Mouse (Mus musculus): ENCODE measurements around the gene Zmiz1. TPM values are rescaled to one million over a fixed set of nuclear protein-coding genes. Genes with fewer than 3 reads are reported as not detected.

Gene Zmiz1
- polyA plus RNA-seq, 1 experiment from 2014 or later: 37.4 TPM

GRCm38 (mm10) chr14:25514943-25515512 lies 56.0 kb downstream of the Zmiz1 start:
- no peak overlapping the region for H3K4me2 ChIP-seq (ENCODE audit: low read length)
- H3K4me3 ChIP-seq (ENCODE audit: low read depth, low read length): no peak overlapping the region
- ATAC-seq (replicated peaks; ENCODE audit: low FRiP score, low TSS enrichment, low read depth) (no peak), DNase-seq (ENCODE audit: low spot score) (no peak)
- peaks cover 7% of the 10 kb centered on the region; the same call in 1 of the 2 replicates for H3K36me3 ChIP-seq (ENCODE audit: control insufficient read depth, insufficient read depth, low read length)
- H3K9me3 ChIP-seq (ENCODE audit: control insufficient read depth, low read length): no peaks in the 10 kb centered on the region
- no peak overlapping the region for H3K9ac ChIP-seq (ENCODE audit: low read length)
- no peaks in the 10 kb centered on the region for H3K27me3 ChIP-seq (replicated peaks; ENCODE audit: control insufficient read depth, insufficient read depth, low read length)
- 72% methylated on average over 2 of the region's 2 CpGs for WGBS
- H3K27ac ChIP-seq (ENCODE audit: low read depth): no peak overlapping the region
- peaks cover 67% of the 10 kb centered on the region for H3K4me1 ChIP-seq (replicated peaks; ENCODE audit: control insufficient read depth, insufficient read depth, low read length)

GRCm38 (mm10) chr14:25515924-25516323 lies 56.9 kb downstream of the Zmiz1 start:
- H3K4me2 ChIP-seq (ENCODE audit: low read length): no peak overlapping the region
- no peak for ATAC-seq (replicated peaks; ENCODE audit: low FRiP score, low TSS enrichment, low read depth)
- H3K27ac ChIP-seq (ENCODE audit: low read depth): no peak overlapping the region
- peaks cover 7% of the 10 kb centered on the region; the same call in 1 of the 2 replicates for H3K36me3 ChIP-seq (ENCODE audit: control insufficient read depth, insufficient read depth, low read length)
- DNase-seq (ENCODE audit: low spot score): no peak
- no peak overlapping the region for H3K4me3 ChIP-seq (ENCODE audit: low read depth, low read length)
- H3K27me3 ChIP-seq (replicated peaks; ENCODE audit: control insufficient read depth, insufficient read depth, low read length): no peaks in the 10 kb centered on the region
- WGBS: 62% methylated on average over 9 of the region's 9 CpGs
- H3K9ac ChIP-seq (ENCODE audit: low read length): no peak overlapping the region
- H3K9me3 ChIP-seq (ENCODE audit: control insufficient read depth, low read length): no peaks in the 10 kb centered on the region
- peaks cover 65% of the 10 kb centered on the region for H3K4me1 ChIP-seq (replicated peaks; ENCODE audit: control insufficient read depth, insufficient read depth, low read length)

- Histone ChIP-seq H3K36me3 (ENCODE audit: control insufficient read depth, insufficient read depth, low read length) (peaks cover 7% of the 10 kb centered on the region; the same call in 1 of the 2 replicates), H3K9me3 (ENCODE audit: control insufficient read depth, low read length) (no peaks in the 10 kb centered on the region), H3K27me3 (replicated peaks; ENCODE audit: control insufficient read depth, insufficient read depth, low read length) (no peaks in the 10 kb centered on the region), H3K4me3 (ENCODE audit: low read depth, low read length) (no peak overlapping the region), H3K9ac (ENCODE audit: low read length) (no peak overlapping the region), H3K27ac (ENCODE audit: low read depth) (peak overlapping the region; percentile 24), H3K4me1 (replicated peaks; ENCODE audit: control insufficient read depth, insufficient read depth, low read length) (peaks cover 60% of the 10 kb centered on the region), H3K4me2 (ENCODE audit: low read length) (no peak overlapping the region)
- DNase-seq (ENCODE audit: low spot score) (no peak), ATAC-seq (replicated peaks; ENCODE audit: low FRiP score, low TSS enrichment, low read depth) (0 out of 2 replicates have a peak, but pooled peaks have one; percentile 8)
- 36% methylated on average over 13 of the region's 13 CpGs for WGBS
Observed at GRCm38 (mm10) chr14:25516640-25517591, 57.9 kb downstream of the Zmiz1 start.

- peaks cover 54% of the 10 kb centered on the region for H3K4me1 ChIP-seq (replicated peaks; ENCODE audit: control insufficient read depth, insufficient read depth, low read length)
- no peak overlapping the region for H3K27ac ChIP-seq (ENCODE audit: low read depth)
- no peak overlapping the region for H3K4me3 ChIP-seq (ENCODE audit: low read depth, low read length)
- ATAC-seq (replicated peaks; ENCODE audit: low FRiP score, low TSS enrichment, low read depth) (no peak), DNase-seq (ENCODE audit: low spot score) (no peak)
- WGBS: 86% methylated on average over 5 of the region's 5 CpGs
- H3K36me3 ChIP-seq (ENCODE audit: control insufficient read depth, insufficient read depth, low read length): peaks cover 7% of the 10 kb centered on the region; the same call in 1 of the 2 replicates
- H3K27me3 ChIP-seq (replicated peaks; ENCODE audit: control insufficient read depth, insufficient read depth, low read length): no peaks in the 10 kb centered on the region
- H3K9ac ChIP-seq (ENCODE audit: low read length): no peak overlapping the region
- no peak overlapping the region for H3K4me2 ChIP-seq (ENCODE audit: low read length)
- H3K9me3 ChIP-seq (ENCODE audit: control insufficient read depth, low read length): no peaks in the 10 kb centered on the region
Observed at GRCm38 (mm10) chr14:25518645-25519044, 59.7 kb downstream of the Zmiz1 start.

- WGBS: 45% methylated on average over 4 of the region's 4 CpGs
- Histone ChIP-seq H3K27me3 (replicated peaks; ENCODE audit: control insufficient read depth, insufficient read depth, low read length) (no peaks in the 10 kb centered on the region), H3K27ac (ENCODE audit: low read depth) (no peak overlapping the region), H3K4me3 (ENCODE audit: low read depth, low read length) (no peak overlapping the region), H3K4me2 (ENCODE audit: low read length) (no peak overlapping the region), H3K9ac (ENCODE audit: low read length) (no peak overlapping the region), H3K4me1 (replicated peaks; ENCODE audit: control insufficient read depth, insufficient read depth, low read length) (peaks cover 59% of the 10 kb centered on the region), H3K9me3 (ENCODE audit: control insufficient read depth, low read length) (no peaks in the 10 kb centered on the region), H3K36me3 (ENCODE audit: control insufficient read depth, insufficient read depth, low read length) (peaks cover 10% of the 10 kb centered on the region; the same call in 1 of the 2 replicates)
- no peak for DNase-seq (ENCODE audit: low spot score)
- no peak for ATAC-seq (replicated peaks; ENCODE audit: low FRiP score, low TSS enrichment, low read depth)
Observed at GRCm38 (mm10) chr14:25519656-25520055, 60.7 kb downstream of the Zmiz1 start.

GRCm38 (mm10) chr14:25520589-25520988 lies 61.6 kb downstream of the Zmiz1 start:
- H3K4me2 ChIP-seq (ENCODE audit: low read length): no peak overlapping the region
- no peak overlapping the region for H3K9ac ChIP-seq (ENCODE audit: low read length)
- peaks cover 10% of the 10 kb centered on the region; the same call in 1 of the 2 replicates for H3K36me3 ChIP-seq (ENCODE audit: control insufficient read depth, insufficient read depth, low read length)
- no peaks in the 10 kb centered on the region for H3K9me3 ChIP-seq (ENCODE audit: control insufficient read depth, low read length)
- no peak overlapping the region for H3K27ac ChIP-seq (ENCODE audit: low read depth)
- no peaks in the 10 kb centered on the region for H3K27me3 ChIP-seq (replicated peaks; ENCODE audit: control insufficient read depth, insufficient read depth, low read length)
- no peak for DNase-seq (ENCODE audit: low spot score)
- peaks cover 65% of the 10 kb centered on the region for H3K4me1 ChIP-seq (replicated peaks; ENCODE audit: control insufficient read depth, insufficient read depth, low read length)
- no peak for ATAC-seq (replicated peaks; ENCODE audit: low FRiP score, low TSS enrichment, low read depth)
- H3K4me3 ChIP-seq (ENCODE audit: low read depth, low read length): no peak overlapping the region
- 89% methylated on average over 4 of the region's 4 CpGs for WGBS

GRCm38 (mm10) chr14:25520991-25521390 lies 62.0 kb downstream of the Zmiz1 start:
- peaks cover 65% of the 10 kb centered on the region for H3K4me1 ChIP-seq (replicated peaks; ENCODE audit: control insufficient read depth, insufficient read depth, low read length)
- DNase-seq (ENCODE audit: low spot score): no peak
- 71% methylated on average over 9 of the region's 9 CpGs for WGBS

GRCm38 (mm10) chr14:25521500-25521899 lies 62.5 kb downstream of the Zmiz1 start:
- no peak for DNase-seq (ENCODE audit: low spot score)
- H3K4me2 ChIP-seq (ENCODE audit: low read length): no peak overlapping the region
- no peak overlapping the region for H3K27ac ChIP-seq (ENCODE audit: low read depth)
- peaks cover 67% of the 10 kb centered on the region for H3K4me1 ChIP-seq (replicated peaks; ENCODE audit: control insufficient read depth, insufficient read depth, low read length)
- peaks cover 10% of the 10 kb centered on the region; the same call in 1 of the 2 replicates for H3K36me3 ChIP-seq (ENCODE audit: control insufficient read depth, insufficient read depth, low read length)
- H3K9me3 ChIP-seq (ENCODE audit: control insufficient read depth, low read length): no peaks in the 10 kb centered on the region
- H3K27me3 ChIP-seq (replicated peaks; ENCODE audit: control insufficient read depth, insufficient read depth, low read length): no peaks in the 10 kb centered on the region
- ATAC-seq (replicated peaks; ENCODE audit: low FRiP score, low TSS enrichment, low read depth): no peak
- 60% methylated on average over 4 of the region's 4 CpGs for WGBS
- no peak overlapping the region for H3K4me3 ChIP-seq (ENCODE audit: low read depth, low read length)
- H3K9ac ChIP-seq (ENCODE audit: low read length): no peak overlapping the region

More at GRCm38 (mm10) chr14:25520991-25521390, 62.0 kb downstream of the Zmiz1 start:
- Histone ChIP-seq H3K4me3 (ENCODE audit: low read depth, low read length) (no peak overlapping the region), H3K36me3 (ENCODE audit: control insufficient read depth, insufficient read depth, low read length) (peaks cover 10% of the 10 kb centered on the region; the same call in 1 of the 2 replicates), H3K9me3 (ENCODE audit: control insufficient read depth, low read length) (no peaks in the 10 kb centered on the region), H3K9ac (ENCODE audit: low read length) (no peak overlapping the region), H3K27me3 (replicated peaks; ENCODE audit: control insufficient read depth, insufficient read depth, low read length) (no peaks in the 10 kb centered on the region), H3K27ac (ENCODE audit: low read depth) (no peak overlapping the region), H3K4me2 (ENCODE audit: low read length) (no peak overlapping the region)
- no peak for ATAC-seq (replicated peaks; ENCODE audit: low FRiP score, low TSS enrichment, low read depth)
